Mouse (Mus musculus): ENCODE data around the gene Fam178b.

GRCm38 (mm10) chr1:36647631-36648030, 35.4 kb downstream of the Fam178b start:
- peak; percentile 59 for TF ChIP-seq CTCF (IDR thresholded peaks at IDR 0.05; ENCODE audit: low read depth)
- no peak for TF ChIP-seq EP300 (optimal IDR thresholded peaks at IDR 0.05)
